Mouse (Mus musculus): ENCODE data around the gene Dek. TPM values are rescaled to one million over a fixed set of nuclear protein-coding genes. Genes with fewer than 3 reads are reported as not detected.

The Dek gene
- total and polyA plus RNA-seq, 3 experiments = 97.9 to 5,191 (median 207) TPM

DNA sequence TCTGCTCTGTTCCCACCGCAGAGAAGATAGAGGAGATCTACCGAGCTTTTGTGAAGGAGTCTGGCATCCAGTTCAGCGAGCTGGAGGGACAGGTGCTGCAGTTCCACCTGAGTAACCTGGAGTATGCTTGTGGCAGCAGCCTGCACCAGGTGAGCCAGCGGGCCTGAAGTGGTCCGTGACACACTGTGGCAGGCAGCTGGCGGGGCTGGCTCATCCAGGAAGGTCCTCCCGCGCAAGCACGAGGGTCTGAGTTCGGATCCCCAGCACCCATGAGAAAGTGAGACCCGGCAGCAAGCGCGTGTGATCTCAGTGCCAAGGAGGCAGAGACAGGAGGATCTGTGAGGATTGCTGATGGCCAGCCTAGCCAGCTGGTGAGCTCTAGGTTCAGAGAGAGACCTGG, 34.1 kb downstream of the Dek start:
- H3K27me3 ChIP-seq (ENCODE audit: control insufficient read depth in 1 of 2, insufficient read depth in 2 of 2, low read length in 2 of 2) = no peaks in the 10 kb centered on the region
- no peaks in the 10 kb centered on the region for H3K79me2 ChIP-seq (ENCODE audit: control insufficient read depth, insufficient read depth, low read length, poor library complexity)
- H3K9me3 ChIP-seq (replicated peaks; ENCODE audit: insufficient read depth, low read length) = no peaks in the 10 kb centered on the region
- no peak overlapping the region for H3K4me3 ChIP-seq (ENCODE audit: control insufficient read depth in 1 of 2, insufficient read depth in 1 of 2, low read depth in 2 of 2, low read length in 2 of 2)
- DNase-seq (ENCODE audit: low read depth, low spot score) = no peak
- no peaks in the 10 kb centered on the region for H3K36me3 ChIP-seq (ENCODE audit: control insufficient read depth in 1 of 2, insufficient read depth in 2 of 2, low read length in 2 of 2)
- no peak overlapping the region for H3K27ac ChIP-seq (ENCODE audit: control insufficient read depth, low read depth, low read length)
- TF ChIP-seq SMC3 (IDR thresholded peaks at IDR 0.05; ENCODE audit: low read depth, low read length) (no peak), MAZ (IDR thresholded peaks at IDR 0.05; ENCODE audit: low read depth, low read length) (no peak), MEF2A (IDR thresholded peaks at IDR 0.05; ENCODE audit: extremely low read depth, insufficient replicate concordance, low read depth, low read length, poor library complexity, severe bottlenecking) (no peak), ELF1 (IDR thresholded peaks at IDR 0.05; ENCODE audit: low read depth, low read length) (no peak), ETS1 (IDR thresholded peaks at IDR 0.05; ENCODE audit: low read depth, low read length) (no peak), MYC (IDR thresholded peaks at IDR 0.05; ENCODE audit: low read depth, low read length) (no peak)
- no peaks in the 10 kb centered on the region for H3K4me1 ChIP-seq (ENCODE audit: control insufficient read depth in 1 of 2, insufficient read depth in 2 of 2, low read length in 2 of 2)
- no peak overlapping the region for H3K9ac ChIP-seq (ENCODE audit: control insufficient read depth, low read depth, low read length, poor library complexity, severe bottlenecking)

DNA sequence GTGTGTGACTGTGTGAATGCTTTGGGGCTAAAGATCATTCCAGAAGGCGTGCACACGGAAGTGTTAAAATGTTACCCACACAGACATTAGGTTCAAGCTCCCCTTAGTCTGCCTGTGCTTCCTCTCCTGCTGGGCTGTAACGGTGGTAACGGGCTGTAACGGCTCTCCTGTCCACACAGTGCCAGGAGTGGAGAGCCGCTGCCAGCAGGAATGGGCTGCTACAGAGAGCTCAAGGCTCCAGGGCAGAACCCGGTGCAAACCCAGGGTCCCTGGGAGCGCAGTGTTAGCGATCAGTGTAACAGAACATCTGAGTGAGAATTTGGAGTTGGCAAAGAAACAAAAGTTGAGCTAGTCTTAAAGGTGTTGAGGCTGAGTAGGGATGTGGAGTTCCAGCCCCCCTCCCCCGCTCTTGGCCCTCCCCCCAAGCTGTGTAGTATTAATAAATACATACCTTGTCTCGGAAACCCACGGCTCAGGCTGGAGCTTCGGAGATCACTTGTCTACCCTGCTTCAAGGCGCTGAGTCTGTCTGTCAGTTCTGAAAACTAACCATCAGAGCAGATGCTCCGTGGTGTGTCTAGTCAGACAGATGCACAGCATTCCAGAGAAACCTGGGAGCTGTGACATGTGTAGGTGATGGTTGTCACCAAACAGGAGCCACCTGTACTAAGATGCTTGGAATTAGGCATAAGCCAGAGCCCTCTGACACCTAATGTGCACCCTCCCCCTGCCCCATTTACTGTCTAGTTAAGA, 35.5 kb downstream of the Dek start:
- Histone ChIP-seq H3K9ac (ENCODE audit: control insufficient read depth, low read depth, low read length, poor library complexity, severe bottlenecking) (no peak overlapping the region), H3K4me1 (ENCODE audit: control insufficient read depth in 1 of 2, insufficient read depth in 2 of 2, low read length in 2 of 2) (no peaks in the 10 kb centered on the region), H3K4me3 (ENCODE audit: control insufficient read depth in 1 of 2, insufficient read depth in 1 of 2, low read depth in 2 of 2, low read length in 2 of 2) (no peak overlapping the region), H3K9me3 (replicated peaks; ENCODE audit: insufficient read depth, low read length) (no peaks in the 10 kb centered on the region), H3K36me3 (ENCODE audit: control insufficient read depth in 1 of 2, insufficient read depth in 2 of 2, low read length in 2 of 2) (no peaks in the 10 kb centered on the region), H3K27ac (ENCODE audit: control insufficient read depth, low read depth, low read length) (no peak overlapping the region), H3K79me2 (ENCODE audit: control insufficient read depth, insufficient read depth, low read length, poor library complexity) (no peaks in the 10 kb centered on the region), H3K27me3 (ENCODE audit: control insufficient read depth in 1 of 2, insufficient read depth in 2 of 2, low read length in 2 of 2) (no peaks in the 10 kb centered on the region)
- DNase-seq (ENCODE audit: low read depth, low spot score) = no peak
- TF ChIP-seq USF1 (IDR thresholded peaks at IDR 0.05; ENCODE audit: low read depth, low read length) (no peak), GATA1 (IDR thresholded peaks at IDR 0.05; ENCODE audit: low read depth, low read length) (no peak), MEF2A (IDR thresholded peaks at IDR 0.05; ENCODE audit: extremely low read depth, insufficient replicate concordance, low read depth, low read length, poor library complexity, severe bottlenecking) (no peak), BHLHE40 (IDR thresholded peaks at IDR 0.05; ENCODE audit: borderline replicate concordance, low read depth, low read length) (no peak), ZKSCAN1 (IDR thresholded peaks at IDR 0.05; ENCODE audit: low read depth, low read length) (no peak), MAFK (IDR thresholded peaks at IDR 0.05; ENCODE audit: borderline replicate concordance, low read depth, low read length) (no peak), NELFE (IDR thresholded peaks at IDR 0.05; ENCODE audit: low read depth, low read length) (no peak), SMC3 (IDR thresholded peaks at IDR 0.05; ENCODE audit: low read depth, low read length) (no peak), TCF12 (IDR thresholded peaks at IDR 0.05; ENCODE audit: low read depth, low read length) (no peak), SIN3A (IDR thresholded peaks at IDR 0.05; ENCODE audit: low read length) (no peak), NRF1 (IDR thresholded peaks at IDR 0.05; ENCODE audit: insufficient read depth, low read depth, low read length, poor library complexity, severe bottlenecking) (no peak), ZC3H11A (IDR thresholded peaks at IDR 0.05; ENCODE audit: low read depth, low read length) (no peak)

Measured in MEL (cell line).